Mouse (Mus musculus) left cerebral cortex, postnatal 14 days (tissue): ENCODE results near the gene Ncf4. TPM values are rescaled to one million over a fixed set of nuclear protein-coding genes. Genes with fewer than 3 reads are reported as not detected.
A peak's percentile ranks its signal among the peaks of the same experiment; 100 is the strongest.

Source experiments
- DNase-seq, 2 experiments: peaks; one replicate each; pipeline ENCODE4 v3.0.0; 2021 to 2022; ENCODE audit warnings: low spot score in 2 of 2, mixed read lengths in 1 of 2
- intact Hi-C: fragments of 180-260 bp; cut with DNase I; formaldehyde crosslinking; loops from one replicate; pipeline ENCODE4 v1.15.1; 2025
- long read RNA-seq, 2 experiments: library from polyadenylated mRNA; stranded (forward); transcript quantifications; one replicate each; pipeline ENCODE4 v2.0.0; 2021
- total RNA-seq, 2 experiments: library from RNA; stranded (reverse); gene quantifications; 2 replicates each; pipeline ENCODE4 v1.2.3; 2021

Gene Ncf4
- 1 to 10 TPM; 1.2 to 1.3 TPM for total RNA-seq
- long read RNA-seq, experiment 1, result 0 reads
- long read RNA-seq, experiment 2, result 0 reads

DNA sequence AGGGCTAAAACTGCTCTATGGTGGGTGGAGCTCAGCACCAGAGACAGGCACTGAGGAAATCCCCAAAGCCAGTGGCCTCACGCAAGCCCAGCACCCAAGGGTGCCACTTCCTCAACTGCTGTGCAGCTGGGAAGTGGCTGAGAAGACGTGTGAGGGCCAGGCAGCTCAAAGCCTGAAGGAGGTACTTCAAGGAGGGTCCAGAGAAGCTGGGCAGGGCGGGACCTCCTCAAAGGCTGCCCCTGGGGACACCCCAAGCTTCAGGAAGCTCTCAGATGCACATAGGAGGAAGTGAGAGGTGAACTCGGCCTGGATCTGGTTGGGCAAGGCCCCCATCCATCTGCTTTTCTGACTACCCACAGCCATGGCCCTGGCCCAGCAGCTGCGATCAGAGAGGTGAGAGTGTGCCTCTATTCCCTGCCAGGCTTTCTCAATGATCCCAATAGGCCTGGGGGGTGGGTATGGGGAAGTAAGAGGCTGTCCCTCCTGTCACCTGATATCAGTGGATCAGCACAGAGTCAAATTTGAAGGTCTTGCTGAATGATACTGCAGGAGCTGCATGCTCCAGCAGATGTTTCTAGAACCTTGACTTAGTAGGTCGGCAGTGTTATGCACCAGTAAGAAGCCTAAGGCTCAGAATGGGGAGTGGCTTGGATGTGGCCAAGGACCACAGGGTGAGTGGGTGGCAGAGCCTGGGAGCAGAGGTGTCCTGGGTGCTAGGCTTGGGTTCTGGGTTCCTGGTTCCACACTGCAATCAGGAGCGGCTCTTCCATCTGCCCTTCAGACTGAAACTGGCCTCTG, at the start of gene Ncf4:
Gene Ncf4 (plus strand): TSS at position 107 of the 798 bp plus-strand sequence.
- intact Hi-C loops, result loop anchor here (5.0 kb wide), 1 partner anchor 263 kb away; no protein-coding TSS in a partner anchor
- peak in 1 of 2 experiments; percentile 30 for DNase-seq

- intact Hi-C loops, result no loop called here
- DNase-seq, result peak in 1 of 2 experiments; percentile 29
Measured at GRCm38 (mm10) chr15:78195096-78195880, 49.3 kb upstream of the Ncf4 start.

GRCm38 (mm10) chr15:78204053-78204847, 40.4 kb upstream of the Ncf4 start:
- peak in 1 of 2 experiments; percentile 63 for DNase-seq
- intact Hi-C loops, result no loop called here

GRCm38 (mm10) chr15:78205192-78205591, 39.4 kb upstream of the Ncf4 start:
- intact Hi-C loops, result no loop called here
- peak in 1 of 2 experiments; percentile 34 for DNase-seq

DNA sequence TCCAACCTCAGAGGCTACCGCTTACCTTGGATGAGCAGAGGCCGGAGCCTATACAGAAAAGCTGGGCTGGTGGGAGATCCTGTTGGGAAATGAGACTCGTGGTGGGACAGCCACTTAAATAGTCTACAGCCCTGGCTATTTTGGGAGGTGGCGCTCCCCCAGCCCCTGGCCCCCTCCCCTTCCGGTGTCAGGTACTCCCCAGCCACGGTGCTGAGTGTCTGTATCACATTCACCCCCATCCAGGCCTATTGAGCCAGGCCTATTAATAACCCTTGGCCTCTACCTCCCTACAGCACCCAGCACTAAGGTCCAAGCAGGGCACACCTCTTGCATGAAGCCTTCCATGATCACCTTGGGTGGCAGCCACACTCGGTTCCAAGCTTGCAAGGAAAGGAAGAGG, 38.3 kb upstream of the Ncf4 start, which contains the start of gene Pvalb:
Gene Pvalb (minus strand): TSS at position 89 of the 400 bp plus-strand sequence.
- DNase-seq, result no peak
- intact Hi-C loops, result no loop called here

- intact Hi-C loops, result no loop called here
- no peak for DNase-seq
Measured at GRCm38 (mm10) chr15:78210203-78210602, 34.4 kb upstream of the Ncf4 start.

- intact Hi-C loops, result no loop called here
Measured at GRCm38 (mm10) chr15:78211367-78211766, 33.2 kb upstream of the Ncf4 start.

GRCm38 (mm10) chr15:78215269-78215668, 29.3 kb upstream of the Ncf4 start:
- no peak for DNase-seq
- intact Hi-C loops, result no loop called here

More at GRCm38 (mm10) chr15:78211367-78211766, 33.2 kb upstream of the Ncf4 start:
- DNase-seq, result no peak

DNA sequence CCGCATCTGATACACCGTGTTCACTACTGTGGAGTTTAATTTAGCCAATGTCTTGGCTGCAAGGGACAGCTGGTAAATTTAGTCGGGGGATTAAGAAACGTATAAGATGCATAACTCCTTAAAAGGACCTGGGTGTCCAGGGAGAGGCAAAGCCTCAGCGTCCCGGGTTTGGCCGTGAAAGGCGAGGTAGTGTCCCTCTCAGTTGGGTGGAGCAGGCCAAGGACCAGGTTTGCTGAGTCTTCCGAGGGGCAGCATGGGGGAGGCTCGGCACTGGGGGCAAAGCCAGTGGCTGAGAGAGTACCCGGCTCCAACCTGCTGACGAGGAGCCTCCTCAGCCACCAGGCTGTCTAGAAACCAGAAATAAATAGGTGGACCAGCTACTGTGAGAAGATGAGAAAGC, 16.8 kb upstream of the Ncf4 start:
- intact Hi-C loops, result no loop called here
- DNase-seq, result no peak

- intact Hi-C loops, result no loop called here
- peak in 1 of 2 experiments; percentile 17 for DNase-seq
Measured at GRCm38 (mm10) chr15:78231346-78232331, 13.0 kb upstream of the Ncf4 start.

GRCm38 (mm10) chr15:78234823-78235509, 9.6 kb upstream of the Ncf4 start:
- intact Hi-C loops, result no loop called here
- no peak for DNase-seq

- intact Hi-C loops, result loop anchor here (2.0 kb wide), 1 partner anchor 61 kb away; no protein-coding TSS in a partner anchor
- peak; percentile 64 for DNase-seq
Measured at GRCm38 (mm10) chr15:78239453-78239852, 5.1 kb upstream of the Ncf4 start.

DNA sequence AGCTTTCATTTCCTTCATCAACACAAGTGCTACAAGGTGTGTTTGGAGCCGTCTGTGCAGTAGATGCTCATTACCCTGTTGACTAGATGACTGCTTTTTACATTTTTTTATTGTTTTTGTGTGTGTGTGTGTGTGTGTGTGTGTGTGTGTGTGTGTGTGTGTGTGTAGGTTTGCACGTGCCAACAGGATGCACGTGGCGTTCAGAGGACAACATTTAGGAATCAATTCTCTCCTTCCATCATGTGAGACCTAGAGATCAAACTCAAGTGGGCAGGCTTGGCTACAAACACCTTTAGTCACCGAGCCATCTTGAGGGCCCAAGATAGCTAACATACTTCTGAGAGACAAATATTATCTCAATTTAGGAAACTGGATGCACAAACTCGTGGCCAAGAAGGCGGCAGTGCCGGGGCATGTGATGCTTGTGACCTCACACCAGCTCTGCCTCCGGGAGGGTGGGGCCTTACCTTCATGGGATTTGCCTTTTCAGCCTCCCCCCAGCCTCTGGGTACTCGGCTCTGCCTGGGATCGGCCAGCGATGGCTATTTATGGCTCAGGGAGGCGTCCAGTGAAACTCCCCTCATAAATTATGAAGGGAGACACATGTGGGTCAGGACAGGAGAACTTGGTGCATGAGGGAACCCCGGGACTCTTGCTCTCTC, 4.5 kb upstream of the Ncf4 start:
- intact Hi-C loops, result loop anchor here (2.0 to 5.0 kb wide), 2 partner anchors 61 to 258 kb away; no protein-coding TSS in a partner anchor

GRCm38 (mm10) chr15:78241335-78241734, 3.3 kb upstream of the Ncf4 start:
- DNase-seq, result no peak
- intact Hi-C loops, result loop anchor here (5.0 kb wide), 1 partner anchor 259 kb away; no protein-coding TSS in a partner anchor

More for the DNA sequence above, 4.5 kb upstream of the Ncf4 start:
- no peak for DNase-seq

GRCm38 (mm10) chr15:78243061-78243460, 1.5 kb upstream of the Ncf4 start:
- intact Hi-C loops, result loop anchor here (2.0 to 5.0 kb wide), 2 partner anchors 58 to 261 kb away; no protein-coding TSS in a partner anchor
- DNase-seq, result no peak

DNA sequence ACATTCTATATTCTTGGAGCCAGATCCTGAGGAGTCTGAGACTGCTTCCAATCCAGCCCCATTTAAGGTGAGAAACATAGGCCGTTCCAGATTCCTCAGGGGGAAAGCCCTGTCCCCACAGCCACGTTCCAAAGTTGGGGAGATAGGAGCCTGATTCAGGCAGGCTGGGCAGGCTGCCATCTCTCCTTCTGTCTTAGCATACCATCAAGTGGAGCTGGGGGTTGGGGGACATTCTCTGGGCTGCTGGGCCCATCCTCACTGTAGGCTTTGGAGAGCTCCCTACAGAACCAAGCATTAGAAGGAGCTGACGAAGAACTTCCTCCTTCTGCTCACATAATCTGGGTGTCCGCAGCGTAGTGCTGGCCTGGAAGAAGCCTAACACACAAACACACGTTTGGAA, 827 bp upstream of the Ncf4 start:
- intact Hi-C loops, result loop anchor here (2.0 to 5.0 kb wide), 2 partner anchors 59 to 261 kb away; no protein-coding TSS in a partner anchor
- DNase-seq, result peak in 1 of 2 experiments; percentile 45
